Mouse (Mus musculus) forebrain, embryonic 13.5 days (tissue): ENCODE results near the gene Faf1. TPM values are rescaled to one million over a fixed set of nuclear protein-coding genes. Genes with fewer than 3 reads are reported as not detected.
"Not testable (repeated sequence)": the region's sequence is repeated elsewhere in the genome, so short reads cannot be mapped to it uniquely, and the experiment has no call there.

ENCODE experiments used
- ATAC-seq: fragments of 200-750 bp; cut with Nextera tagmentation; 2 replicates; pipeline ENCODE4 v1.8.0; 2017
- H3K27ac ChIP-seq: fragments of 300-500 bp; sonication (generic); 2 replicates; pipeline ENCODE4 v1.5.1; 2015; ENCODE audit warnings: inconsistent platforms, mild to moderate bottlenecking, moderate library complexity
- H3K27me3 ChIP-seq: fragments of 300-500 bp; sonication (generic); 2 replicates; pipeline ENCODE4 v1.6.1; 2015; ENCODE audit warnings: mild to moderate bottlenecking, inconsistent platforms
- H3K36me3 ChIP-seq: fragments of 300-500 bp; sonication (generic); 2 replicates; pipeline ENCODE4 v1.6.1; 2015; ENCODE audit warnings: mild to moderate bottlenecking, inconsistent platforms; ENCODE audit not compliant: poor library complexity, severe bottlenecking
- H3K4me1 ChIP-seq: fragments of 300-500 bp; sonication (generic); 2 replicates; pipeline ENCODE4 v1.6.1; 2015; ENCODE audit warnings: inconsistent platforms
- H3K4me2 ChIP-seq: fragments of 300-500 bp; sonication (generic); 2 replicates; pipeline ENCODE4 v1.6.1; 2015; ENCODE audit warnings: inconsistent platforms, mild to moderate bottlenecking, moderate library complexity
- H3K4me3 ChIP-seq: fragments of 300-500 bp; sonication (generic); 2 replicates; pipeline ENCODE4 v1.5.1; 2015; ENCODE audit warnings: mild to moderate bottlenecking, inconsistent platforms
- H3K9ac ChIP-seq: fragments of 300-500 bp; sonication (generic); 2 replicates; pipeline ENCODE4 v1.6.1; 2015; ENCODE audit warnings: mild to moderate bottlenecking, inconsistent platforms
- H3K9me3 ChIP-seq: fragments of 300-500 bp; sonication (generic); replicated peaks from 2 replicates; pipeline ENCODE4 v1.6.1; 2016; ENCODE audit warnings: inconsistent platforms
- WGBS: fragments of 180-500 bp; shearing (Covaris S2); methylation state at CpG from one replicate; pipeline ENCODE4 v1.1.7; 2015; 5-methylcytosine and 5-hydroxymethylcytosine counted together
- polyA plus RNA-seq: library from polyadenylated mRNA; unstranded; fragments of >200 nt; fragmentation: Nextera tagmentation; extraction: Ambion mirVana; gene quantifications from 2 replicates; pipeline ENCODE4 v1.2.1, GENCODE M21; 2015

The Faf1 gene
- polyA plus RNA-seq, 1 experiment from 2014 or later = 30.4 TPM

DNA sequence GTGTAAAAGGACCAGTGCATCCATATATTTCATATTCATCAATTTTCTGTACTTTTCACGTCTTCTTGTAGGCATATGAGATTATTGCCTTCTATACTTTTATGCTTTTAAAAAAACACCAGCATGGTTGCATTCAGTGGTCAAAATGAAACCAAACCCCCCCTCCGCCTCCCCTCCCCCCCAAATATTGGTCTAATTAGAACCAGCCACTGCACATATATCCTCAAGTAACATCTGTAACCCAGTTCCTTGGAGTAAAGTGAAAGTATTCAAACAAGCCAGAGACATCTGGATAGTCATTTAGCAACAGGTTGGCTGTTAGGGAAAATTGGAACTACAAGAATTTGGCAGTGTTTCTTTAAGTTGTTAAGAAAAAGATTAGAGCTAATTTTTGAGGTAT lies 8.9 kb upstream of the Faf1 start:
- Histone ChIP-seq H3K27ac (no peak overlapping the region), H3K4me3 (peak overlapping the region; percentile 77), H3K4me1 (peaks cover 31% of the 10 kb centered on the region), H3K27me3 (peaks cover 9% of the 10 kb centered on the region), H3K9me3 (no peaks in the 10 kb centered on the region), H3K36me3 (no peaks in the 10 kb centered on the region), H3K4me2 (peak overlapping the region; percentile 91), H3K9ac (peak overlapping the region; percentile 87; the same call in 1 of the 2 replicates)
- no peak for ATAC-seq
- WGBS = 63% methylated on average over 2 of the region's 2 CpGs

DNA sequence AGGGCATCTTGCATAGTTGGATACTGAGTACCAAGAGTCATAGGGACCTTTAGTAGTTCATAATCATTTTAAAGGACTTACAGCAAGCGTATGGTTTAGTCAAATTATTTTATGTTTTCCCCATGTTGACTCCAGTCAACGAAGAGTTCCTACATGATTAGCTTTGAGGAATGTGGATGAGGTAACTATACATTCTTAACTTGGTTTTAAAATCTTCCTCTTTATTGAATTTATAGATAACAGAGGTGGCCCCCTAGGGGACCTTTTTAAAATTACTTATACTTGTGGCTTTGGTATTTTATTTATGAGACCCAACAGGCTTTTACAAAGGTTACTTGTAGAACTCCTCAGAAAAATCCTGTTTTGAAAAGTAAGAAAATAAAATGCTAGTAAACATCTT lies 6.2 kb upstream of the Faf1 start:
- Histone ChIP-seq H3K9me3 (no peaks in the 10 kb centered on the region), H3K27ac (no peak overlapping the region), H3K4me2 (no peak overlapping the region), H3K36me3 (no peaks in the 10 kb centered on the region), H3K4me3 (no peak overlapping the region), H3K4me1 (peaks cover 16% of the 10 kb centered on the region), H3K9ac (no peak overlapping the region), H3K27me3 (no peaks in the 10 kb centered on the region)
- ATAC-seq = no peak
- WGBS = 78% methylated on average over 2 of the region's 2 CpGs

DNA sequence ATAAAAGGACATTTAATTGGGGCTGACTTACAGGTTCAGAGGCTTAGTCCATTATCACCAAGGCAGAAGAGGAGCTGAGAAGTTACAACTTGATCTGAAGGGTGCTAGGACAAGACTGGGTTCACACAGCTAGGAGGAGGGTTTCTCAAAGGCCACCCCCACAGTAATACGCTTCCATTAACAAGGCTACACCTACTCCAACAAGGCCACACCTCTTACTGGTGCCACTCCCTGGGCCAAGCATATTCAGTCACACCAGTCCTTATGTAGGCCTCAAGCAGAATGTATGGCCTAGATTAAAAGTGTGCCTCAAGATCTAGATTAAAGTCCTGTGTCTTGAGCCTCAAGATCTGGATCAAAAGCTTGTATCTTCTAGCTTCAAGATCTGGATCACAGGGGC lies 4.4 kb upstream of the Faf1 start:
- no peak overlapping the region for H3K4me2 ChIP-seq
- H3K4me3 ChIP-seq = no peak overlapping the region
- 89% methylated on average over 1 of the region's 1 CpGs for WGBS
- no peak for ATAC-seq
- H3K9ac ChIP-seq = no peak overlapping the region
- H3K4me1 ChIP-seq = peaks cover 5% of the 10 kb centered on the region
- H3K27ac ChIP-seq = no peak overlapping the region
- H3K9me3 ChIP-seq = no peaks in the 10 kb centered on the region
- no peaks in the 10 kb centered on the region for H3K36me3 ChIP-seq
- H3K27me3 ChIP-seq = no peaks in the 10 kb centered on the region

- Histone ChIP-seq H3K4me2 (no peak overlapping the region), H3K9ac (no peak overlapping the region), H3K4me1 (peaks cover 12% of the 10 kb centered on the region), H3K27ac (no peak overlapping the region), H3K36me3 (no peaks in the 10 kb centered on the region), H3K4me3 (no peak overlapping the region), H3K9me3 (no peaks in the 10 kb centered on the region), H3K27me3 (no peaks in the 10 kb centered on the region)
- 83% methylated on average over 2 of the region's 2 CpGs for WGBS
- ATAC-seq = no peak
These were observed 2.3 kb upstream of the Faf1 start for GRCm38 (mm10) chr4:109674097-109674496.

DNA sequence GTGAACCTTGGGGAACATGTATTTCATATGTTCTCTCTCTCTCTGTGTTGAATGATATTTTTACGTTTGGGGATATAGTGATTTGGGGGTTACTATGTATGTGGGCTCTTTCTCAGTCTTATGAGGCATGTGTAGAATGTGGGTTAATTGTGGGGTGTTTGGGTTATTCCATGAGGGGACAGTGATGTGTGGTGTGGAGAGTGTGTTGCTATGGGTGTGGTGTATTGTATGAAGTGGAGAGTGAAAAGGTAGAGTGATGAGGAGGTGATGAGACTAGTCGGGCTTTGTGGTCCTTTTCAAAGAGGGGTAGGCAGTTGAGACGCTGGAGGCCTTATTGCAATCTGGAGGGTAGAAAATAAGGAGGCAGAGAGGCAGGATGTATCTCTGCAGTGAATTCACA lies 833 bp downstream of the Faf1 start:
- Histone ChIP-seq H3K27ac (peak overlapping the region; percentile 95), H3K27me3 (no peaks in the 10 kb centered on the region), H3K36me3 (no peaks in the 10 kb centered on the region), H3K9me3 (no peaks in the 10 kb centered on the region), H3K9ac (peak overlapping the region; percentile 87), H3K4me3 (peak overlapping the region; percentile 88), H3K4me1 (peaks cover 12% of the 10 kb centered on the region), H3K4me2 (peak overlapping the region; percentile 75)
- ATAC-seq = peak; percentile 2; the same call in 1 of the 2 replicates
- WGBS = 0% methylated on average over 3 of the region's 3 CpGs

- H3K36me3 ChIP-seq = peaks cover 7% of the 10 kb centered on the region
- no peak overlapping the region for H3K4me3 ChIP-seq
- no peak for ATAC-seq
- H3K27me3 ChIP-seq = no peaks in the 10 kb centered on the region
- 60% methylated on average over 2 of the region's 2 CpGs for WGBS
- no peak overlapping the region for H3K9ac ChIP-seq
- no peak overlapping the region for H3K4me2 ChIP-seq
- H3K9me3 ChIP-seq = no peaks in the 10 kb centered on the region
- no peak overlapping the region for H3K27ac ChIP-seq
- peaks cover 1% of the 10 kb centered on the region; the same call in 1 of the 2 replicates for H3K4me1 ChIP-seq
These were observed 7.2 kb downstream of the Faf1 start for GRCm38 (mm10) chr4:109683561-109683960.

GRCm38 (mm10) chr4:109692674-109693073 lies 16.3 kb downstream of the Faf1 start:
- Histone ChIP-seq H3K27me3 (no peaks in the 10 kb centered on the region), H3K4me2 (no peak overlapping the region), H3K4me1 (no peaks in the 10 kb centered on the region), H3K36me3 (peaks cover 7% of the 10 kb centered on the region), H3K9me3 (0 out of 2 replicates have a peak, but pooled peaks cover 9% of the 10 kb centered on the region), H3K4me3 (no peak overlapping the region), H3K27ac (no peak overlapping the region), H3K9ac (no peak overlapping the region)
- ATAC-seq = no peak

DNA sequence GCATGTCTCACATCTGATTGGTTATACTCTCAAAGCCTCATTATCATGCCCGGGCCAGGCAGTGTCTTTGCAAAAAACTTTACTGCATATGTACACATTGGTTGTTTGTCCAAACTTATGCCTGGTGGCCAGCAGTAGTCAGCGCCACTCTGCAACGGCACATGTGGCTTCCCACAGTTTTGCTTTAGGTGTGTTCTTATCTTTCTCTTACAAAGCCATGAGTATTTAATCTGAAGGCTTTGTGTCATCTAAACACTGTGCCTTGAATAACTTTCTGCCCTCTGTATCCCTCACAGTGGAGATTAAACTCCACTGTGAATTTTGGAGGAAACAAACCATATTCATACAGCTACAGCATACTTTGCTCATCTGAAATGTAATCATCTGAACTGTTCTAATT lies 24.3 kb downstream of the Faf1 start:
- H3K27ac ChIP-seq, H3K4me3 ChIP-seq, H3K36me3 ChIP-seq, ATAC-seq, H3K27me3 ChIP-seq, H3K9ac ChIP-seq, H3K4me2 ChIP-seq, H3K4me1 ChIP-seq, H3K9me3 ChIP-seq: not testable (repeated sequence)
- WGBS = 90% methylated on average over 3 of the region's 3 CpGs

- no peak overlapping the region for H3K27ac ChIP-seq
- no peaks in the 10 kb centered on the region for H3K4me1 ChIP-seq
- H3K9ac ChIP-seq = no peak overlapping the region
- peaks cover 3% of the 10 kb centered on the region; the same call in 1 of the 2 replicates for H3K9me3 ChIP-seq
- no peak overlapping the region for H3K4me2 ChIP-seq
- H3K36me3 ChIP-seq = no peaks in the 10 kb centered on the region
- ATAC-seq = no peak
- no peak overlapping the region for H3K4me3 ChIP-seq
- H3K27me3 ChIP-seq = no peaks in the 10 kb centered on the region
These were observed 27.2 kb downstream of the Faf1 start for GRCm38 (mm10) chr4:109703568-109703967.

- no peaks in the 10 kb centered on the region for H3K9me3 ChIP-seq
- H3K4me1 ChIP-seq = no peaks in the 10 kb centered on the region
- ATAC-seq = no peak
- 87% methylated on average over 2 of the region's 2 CpGs for WGBS
- no peaks in the 10 kb centered on the region for H3K27me3 ChIP-seq
- no peak overlapping the region for H3K4me3 ChIP-seq
- no peak overlapping the region for H3K27ac ChIP-seq
- H3K36me3 ChIP-seq = no peaks in the 10 kb centered on the region
- H3K9ac ChIP-seq = no peak overlapping the region
- no peak overlapping the region for H3K4me2 ChIP-seq
These were observed 29.0 kb downstream of the Faf1 start for GRCm38 (mm10) chr4:109705349-109705748.

GRCm38 (mm10) chr4:109719281-109719680 lies 42.9 kb downstream of the Faf1 start:
- ATAC-seq = no peak
- Histone ChIP-seq H3K9me3 (no peaks in the 10 kb centered on the region), H3K4me2 (no peak overlapping the region), H3K36me3 (no peaks in the 10 kb centered on the region), H3K4me1 (no peaks in the 10 kb centered on the region), H3K27ac (no peak overlapping the region), H3K9ac (no peak overlapping the region), H3K4me3 (no peak overlapping the region), H3K27me3 (no peaks in the 10 kb centered on the region)
- WGBS = 92% methylated on average over 5 of the region's 5 CpGs

- Histone ChIP-seq H3K4me3 (no peak overlapping the region), H3K9ac (no peak overlapping the region), H3K36me3 (no peaks in the 10 kb centered on the region), H3K27ac (no peak overlapping the region), H3K4me1 (no peaks in the 10 kb centered on the region), H3K9me3 (no peaks in the 10 kb centered on the region), H3K27me3 (no peaks in the 10 kb centered on the region), H3K4me2 (no peak overlapping the region)
- 12% methylated on average over 2 of the region's 2 CpGs for WGBS
- ATAC-seq = no peak
These were observed 52.9 kb downstream of the Faf1 start for GRCm38 (mm10) chr4:109729281-109729680.

DNA sequence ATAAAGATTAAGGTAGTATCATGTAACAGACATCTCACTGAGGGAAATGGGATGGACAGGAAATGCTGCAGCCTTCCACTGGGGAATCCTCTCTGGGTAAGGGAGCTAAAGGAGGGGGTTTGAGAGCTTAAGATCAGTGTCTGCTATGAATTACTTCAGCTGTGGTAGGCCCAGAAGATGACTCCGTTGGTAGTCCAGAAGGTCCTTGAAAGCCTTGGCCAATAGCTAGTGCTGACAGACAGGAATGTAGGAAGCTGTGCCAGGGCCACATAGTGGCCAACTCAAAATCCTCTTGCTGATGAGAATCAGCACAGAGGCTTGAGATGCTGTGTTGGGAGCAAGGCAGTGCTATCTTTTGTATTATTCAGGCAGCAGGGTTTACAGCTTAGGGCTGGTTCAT lies 59.4 kb downstream of the Faf1 start:
- H3K27ac ChIP-seq = no peak overlapping the region
- no peak overlapping the region for H3K4me2 ChIP-seq
- WGBS = 56% methylated on average over 1 of the region's 1 CpGs
- no peak overlapping the region for H3K9ac ChIP-seq
- no peaks in the 10 kb centered on the region for H3K36me3 ChIP-seq
- no peak for ATAC-seq
- H3K27me3 ChIP-seq = no peaks in the 10 kb centered on the region
- no peak overlapping the region for H3K4me3 ChIP-seq
- no peaks in the 10 kb centered on the region for H3K9me3 ChIP-seq
- H3K4me1 ChIP-seq = no peaks in the 10 kb centered on the region
